Mouse (Mus musculus): ENCODE measurements at regions not wholly inside any gene's neighbourhood (a gene's known extent, or its start where the extent isn't known, plus 50 kb on each side); places are given as distances from the start of the nearest gene placed in this dataset.

DNA sequence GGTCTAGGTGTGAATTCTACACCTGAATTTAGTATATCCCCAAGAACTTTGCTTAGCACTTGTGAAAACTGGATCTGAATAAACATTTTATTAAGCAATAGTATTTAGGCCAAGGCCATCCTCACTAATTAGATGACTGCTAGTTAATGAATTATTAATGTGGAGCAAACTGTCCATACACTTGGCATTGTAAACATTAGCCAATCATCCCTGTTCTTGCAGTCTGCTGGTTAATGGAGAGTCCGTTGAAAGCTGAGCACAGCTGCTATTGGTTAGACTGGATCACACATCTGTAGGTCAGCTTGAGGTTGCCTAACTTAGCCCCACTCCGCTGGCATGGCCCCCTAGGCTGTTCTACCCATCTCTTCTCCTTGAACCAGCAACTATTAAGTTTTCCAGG, 826.2 kb upstream of the 4930452B06Rik start:
- H3K9ac ChIP-seq = no peak overlapping the region
- no peak overlapping the region for H3K27ac ChIP-seq
- no peaks in the 10 kb centered on the region for H3K27me3 ChIP-seq
- WGBS = 70% methylated on average over 2 of the region's 2 CpGs
- H3K4me1 ChIP-seq = no peaks in the 10 kb centered on the region
- no peak for ATAC-seq
- H3K4me3 ChIP-seq = no peak overlapping the region
- H3K36me3 ChIP-seq (ENCODE audit: poor library complexity, severe bottlenecking) = no peaks in the 10 kb centered on the region
- H3K4me2 ChIP-seq = no peak overlapping the region
- H3K9me3 ChIP-seq (replicated peaks) = no peaks in the 10 kb centered on the region

DNA sequence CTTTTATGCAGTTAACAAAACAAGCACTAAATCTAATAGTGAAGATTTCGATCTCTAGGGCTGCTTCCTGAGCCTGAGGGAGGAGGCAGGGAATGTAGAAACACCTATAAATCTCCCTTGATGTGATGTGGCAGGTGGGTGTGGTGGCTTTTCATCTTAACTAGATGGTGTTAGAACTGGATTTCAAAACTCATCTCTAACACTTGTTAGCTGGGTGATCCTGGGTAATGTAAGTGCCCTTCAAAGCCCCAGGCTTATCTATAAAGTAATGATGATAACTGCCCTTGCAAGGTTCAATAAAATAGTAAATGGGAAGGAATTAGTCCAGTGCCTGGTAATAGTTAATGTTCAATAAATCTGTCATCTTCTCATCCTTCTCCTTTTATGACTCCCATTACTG, 822.5 kb upstream of the 4930452B06Rik start:
- Histone ChIP-seq H3K36me3 (ENCODE audit: poor library complexity, severe bottlenecking) (no peaks in the 10 kb centered on the region), H3K9me3 (replicated peaks) (no peaks in the 10 kb centered on the region), H3K4me2 (no peak overlapping the region), H3K27ac (no peak overlapping the region), H3K27me3 (no peaks in the 10 kb centered on the region), H3K9ac (no peak overlapping the region), H3K4me1 (no peaks in the 10 kb centered on the region), H3K4me3 (no peak overlapping the region)
- ATAC-seq = no peak
- 78% methylated on average over 1 of the region's 1 CpGs for WGBS

DNA sequence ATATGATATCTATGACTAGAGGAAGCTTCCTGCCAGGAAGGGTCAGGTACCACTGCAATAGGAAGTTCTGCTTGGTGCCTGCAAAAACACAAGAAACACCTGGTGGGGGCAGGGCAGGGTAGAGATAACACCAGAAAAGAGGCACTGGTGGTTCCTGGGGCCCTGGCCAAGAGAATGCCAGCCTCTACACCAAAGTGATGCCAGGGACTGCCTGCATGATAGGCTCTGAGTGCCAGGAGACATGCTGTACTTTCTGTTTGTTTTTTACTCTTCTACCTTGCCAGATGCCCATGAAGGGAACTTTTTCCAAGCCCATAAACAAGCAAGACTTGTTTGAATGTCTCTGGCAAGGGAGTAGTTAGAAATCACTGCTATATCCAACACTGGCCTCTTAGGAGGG, 812.9 kb upstream of the 4930452B06Rik start:
- Histone ChIP-seq H3K36me3 (ENCODE audit: poor library complexity, severe bottlenecking) (no peaks in the 10 kb centered on the region), H3K4me1 (no peaks in the 10 kb centered on the region), H3K4me2 (no peak overlapping the region), H3K27me3 (no peaks in the 10 kb centered on the region), H3K9me3 (replicated peaks) (no peaks in the 10 kb centered on the region), H3K4me3 (no peak overlapping the region), H3K27ac (no peak overlapping the region), H3K9ac (no peak overlapping the region)
- ATAC-seq = no peak

DNA sequence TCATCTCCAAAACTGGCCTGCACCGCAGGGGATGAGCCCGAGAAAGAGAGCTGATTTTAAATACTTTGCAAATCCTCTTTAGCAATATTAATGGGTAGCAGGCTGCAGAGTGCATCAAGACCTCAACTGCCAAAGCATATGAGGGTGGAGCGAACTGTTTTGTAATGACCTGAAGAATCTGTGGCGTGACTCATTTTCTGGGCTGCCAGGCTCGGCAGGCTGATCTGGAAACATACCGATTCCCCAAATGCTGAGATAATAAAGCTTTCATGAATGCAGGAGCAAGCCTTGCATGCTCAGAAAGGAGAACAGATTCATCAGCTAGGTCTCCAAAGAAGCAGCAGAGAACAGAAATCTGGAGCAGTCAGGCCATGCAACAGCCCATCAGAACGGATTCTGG, 809.1 kb upstream of the 4930452B06Rik start:
- H3K4me2 ChIP-seq = no peak overlapping the region
- 60% methylated on average over 7 of the region's 7 CpGs for WGBS
- H3K9me3 ChIP-seq (replicated peaks) = no peaks in the 10 kb centered on the region
- no peak overlapping the region for H3K27ac ChIP-seq
- H3K27me3 ChIP-seq = no peaks in the 10 kb centered on the region
- H3K4me3 ChIP-seq = no peak overlapping the region
- H3K4me1 ChIP-seq = no peaks in the 10 kb centered on the region
- no peaks in the 10 kb centered on the region for H3K36me3 ChIP-seq (ENCODE audit: poor library complexity, severe bottlenecking)
- ATAC-seq = no peak
- H3K9ac ChIP-seq = no peak overlapping the region

DNA sequence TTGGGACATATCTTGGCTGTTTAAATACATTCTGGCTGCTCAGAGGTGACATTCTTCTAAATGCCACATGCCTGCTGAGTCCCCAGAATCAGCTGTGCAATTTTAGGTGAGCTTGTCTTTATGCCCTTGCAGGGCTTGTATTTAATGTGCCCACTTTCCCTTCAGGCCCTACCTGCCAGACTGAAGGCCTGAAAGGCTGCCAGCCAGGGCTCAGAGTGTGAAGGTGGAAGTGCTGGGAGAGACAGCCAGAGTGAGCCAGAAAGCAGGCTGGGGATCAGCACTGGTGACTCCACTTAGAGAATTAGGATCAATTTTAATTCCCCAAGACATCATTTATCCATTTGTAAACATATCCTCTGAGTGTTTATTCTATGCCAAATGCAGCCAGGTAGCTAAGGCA, 803.6 kb upstream of the 4930452B06Rik start:
- no peak for ATAC-seq
- H3K4me3 ChIP-seq = no peak overlapping the region
- H3K9ac ChIP-seq = no peak overlapping the region
- H3K27ac ChIP-seq = no peak overlapping the region
- H3K9me3 ChIP-seq (replicated peaks) = no peaks in the 10 kb centered on the region
- H3K27me3 ChIP-seq = no peaks in the 10 kb centered on the region
- H3K4me2 ChIP-seq = no peak overlapping the region
- H3K4me1 ChIP-seq = no peaks in the 10 kb centered on the region
- no peaks in the 10 kb centered on the region for H3K36me3 ChIP-seq (ENCODE audit: poor library complexity, severe bottlenecking)

DNA sequence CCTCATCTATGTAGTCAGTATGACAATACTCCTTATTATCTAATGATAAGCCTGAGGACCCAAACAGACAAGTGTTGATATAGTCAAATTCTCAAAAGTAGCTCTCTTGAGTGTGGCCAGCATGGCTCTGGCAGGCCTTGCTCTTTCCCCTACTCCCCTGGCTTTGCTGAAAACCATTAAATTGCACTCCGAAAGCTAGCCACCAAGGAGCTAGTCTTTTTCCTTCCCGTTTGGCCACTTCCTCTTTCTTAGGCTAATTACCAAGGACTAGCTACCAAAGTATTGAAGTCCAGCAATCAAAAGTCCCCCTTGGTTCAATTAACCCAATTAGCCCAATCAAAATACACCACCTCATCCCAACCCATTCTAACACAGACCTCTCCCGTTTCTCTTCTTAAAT, 802.6 kb upstream of the 4930452B06Rik start:
- Histone ChIP-seq H3K36me3 (ENCODE audit: poor library complexity, severe bottlenecking) (no peaks in the 10 kb centered on the region), H3K4me3 (no peak overlapping the region), H3K9me3 (replicated peaks) (no peaks in the 10 kb centered on the region), H3K27me3 (no peaks in the 10 kb centered on the region), H3K27ac (no peak overlapping the region), H3K4me1 (no peaks in the 10 kb centered on the region), H3K4me2 (no peak overlapping the region), H3K9ac (no peak overlapping the region)
- WGBS = 43% methylated on average over 3 of the region's 3 CpGs
- no peak for ATAC-seq

DNA sequence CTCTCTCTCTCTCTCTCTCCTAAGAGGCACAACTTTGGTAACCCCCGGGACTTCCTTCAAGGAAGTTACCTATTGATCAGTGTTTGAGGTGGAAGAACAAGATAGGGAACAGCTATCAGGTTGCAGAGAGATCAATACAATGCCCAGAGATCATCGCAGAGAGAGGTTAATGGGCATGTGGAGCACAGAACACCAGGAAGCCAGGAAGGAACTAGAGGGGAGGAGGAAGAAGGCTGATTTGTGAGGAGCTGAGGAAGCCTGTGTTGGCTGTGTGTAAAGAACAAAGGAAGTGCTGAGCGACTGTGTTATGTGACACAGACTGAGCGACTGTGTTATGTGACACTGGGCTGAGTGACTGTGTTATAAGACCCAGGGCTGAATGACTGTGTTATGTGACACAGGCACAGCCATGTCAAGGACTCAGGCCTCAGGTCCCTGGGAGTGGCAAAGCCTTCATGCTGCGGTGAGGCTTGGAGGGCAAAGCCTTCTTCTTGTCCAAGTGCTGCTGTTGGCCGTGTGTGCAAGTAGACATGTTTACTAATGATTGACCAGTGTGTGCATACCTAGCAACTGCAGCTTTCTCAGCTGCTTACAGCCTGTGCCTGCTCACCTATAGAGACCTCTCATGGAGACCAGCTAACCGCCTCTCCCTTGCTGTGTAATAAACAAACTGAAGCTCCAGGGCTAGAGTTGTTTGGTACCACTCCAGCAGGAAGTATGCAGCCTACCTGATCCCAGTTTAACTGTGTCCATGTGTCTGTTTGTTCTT, 801.8 kb upstream of the 4930452B06Rik start:
- no peak for ATAC-seq
- Histone ChIP-seq H3K4me2 (no peak overlapping the region), H3K4me1 (no peaks in the 10 kb centered on the region), H3K27me3 (no peaks in the 10 kb centered on the region), H3K27ac (no peak overlapping the region), H3K36me3 (ENCODE audit: poor library complexity, severe bottlenecking) (no peaks in the 10 kb centered on the region), H3K9ac (no peak overlapping the region), H3K4me3 (no peak overlapping the region), H3K9me3 (replicated peaks) (no peaks in the 10 kb centered on the region)
- WGBS = 72% methylated on average over 7 of the region's 7 CpGs

DNA sequence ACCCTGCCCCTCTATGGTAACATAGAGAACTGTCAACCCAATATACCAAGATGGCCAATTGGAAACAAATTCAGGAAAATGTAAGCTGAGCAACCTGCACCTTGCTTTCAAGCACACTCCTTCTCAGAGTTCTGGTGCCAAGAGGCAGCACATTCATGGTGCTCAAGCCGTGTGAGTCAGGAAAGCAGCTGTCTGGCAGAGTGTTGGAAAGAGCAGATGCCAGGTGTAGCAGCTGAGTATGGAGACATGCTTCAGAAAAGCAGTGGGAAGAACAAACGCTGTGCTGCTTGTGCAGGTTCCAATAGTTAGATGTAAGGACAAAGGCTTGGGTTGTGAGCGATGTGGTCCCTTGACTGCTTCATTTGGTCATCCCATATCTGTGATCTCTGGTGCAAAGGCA, 794.0 kb upstream of the 4930452B06Rik start:
- no peaks in the 10 kb centered on the region for H3K27me3 ChIP-seq
- no peaks in the 10 kb centered on the region for H3K9me3 ChIP-seq (replicated peaks)
- no peak overlapping the region for H3K27ac ChIP-seq
- H3K36me3 ChIP-seq (ENCODE audit: poor library complexity, severe bottlenecking) = no peaks in the 10 kb centered on the region
- WGBS = 93% methylated on average over 3 of the region's 3 CpGs
- no peak overlapping the region for H3K9ac ChIP-seq
- no peak overlapping the region for H3K4me3 ChIP-seq
- H3K4me2 ChIP-seq = no peak overlapping the region
- no peak for ATAC-seq
- H3K4me1 ChIP-seq = no peaks in the 10 kb centered on the region

DNA sequence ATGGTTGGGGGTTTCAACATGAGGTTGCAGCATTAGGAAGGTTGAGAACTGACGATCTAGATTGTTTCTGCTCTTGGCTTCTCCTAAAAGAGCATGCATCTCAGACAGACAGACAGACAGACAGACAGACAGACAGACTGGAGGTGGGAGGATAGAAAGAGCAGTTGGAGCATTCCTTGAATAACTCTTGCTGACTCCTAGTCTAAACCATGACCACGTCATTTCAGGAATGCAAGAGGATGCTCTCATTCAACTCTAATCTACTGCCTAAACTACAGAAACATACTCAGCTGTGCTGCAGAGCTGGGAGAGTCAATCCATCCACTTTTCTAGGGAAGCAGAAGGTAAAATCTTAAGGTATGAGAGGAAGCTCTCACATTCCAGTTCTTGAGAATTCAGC, 792.8 kb upstream of the 4930452B06Rik start:
- Histone ChIP-seq H3K4me2 (no peak overlapping the region), H3K9me3 (replicated peaks) (no peaks in the 10 kb centered on the region), H3K4me3 (no peak overlapping the region), H3K9ac (no peak overlapping the region), H3K27me3 (no peaks in the 10 kb centered on the region), H3K36me3 (ENCODE audit: poor library complexity, severe bottlenecking) (no peaks in the 10 kb centered on the region), H3K4me1 (no peaks in the 10 kb centered on the region), H3K27ac (no peak overlapping the region)
- ATAC-seq = no peak
- WGBS = 86% methylated on average over 2 of the region's 2 CpGs

DNA sequence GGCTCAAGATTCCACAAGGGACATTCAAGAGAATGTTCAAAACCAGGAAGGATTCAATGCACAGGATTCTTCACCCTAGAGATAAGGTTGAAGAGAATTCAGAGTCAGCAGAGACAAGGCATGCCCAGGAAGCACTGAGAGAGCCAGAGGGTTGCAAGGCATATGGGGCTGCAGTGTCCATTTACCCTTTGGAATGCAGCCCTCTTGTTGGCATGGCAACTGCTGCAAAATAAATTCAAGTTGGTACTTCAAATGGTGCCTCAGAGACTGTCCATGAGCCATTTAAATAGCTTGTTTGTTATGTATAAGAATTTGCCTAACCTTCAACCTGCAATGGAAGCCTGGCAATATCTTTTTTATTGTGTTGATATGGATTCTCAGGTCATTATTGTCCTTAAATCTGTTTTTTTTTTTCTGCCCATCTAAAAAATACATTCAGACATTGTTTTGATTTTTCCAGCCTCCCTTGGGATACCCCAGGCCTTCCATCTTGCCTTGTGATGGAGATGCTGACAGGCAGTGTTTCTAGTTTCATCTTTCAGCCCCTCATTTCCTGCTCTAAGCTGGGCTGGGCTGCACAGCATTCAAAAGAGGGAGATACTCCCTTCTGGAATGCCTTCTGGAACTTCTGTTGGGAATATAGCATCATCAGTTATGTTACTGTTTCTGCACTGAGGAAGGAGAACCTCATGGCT, 791.9 kb upstream of the 4930452B06Rik start:
- Histone ChIP-seq H3K4me3 (no peak overlapping the region), H3K27ac (no peak overlapping the region), H3K9me3 (replicated peaks) (no peaks in the 10 kb centered on the region), H3K4me1 (no peaks in the 10 kb centered on the region), H3K36me3 (ENCODE audit: poor library complexity, severe bottlenecking) (no peaks in the 10 kb centered on the region), H3K4me2 (no peak overlapping the region), H3K9ac (no peak overlapping the region), H3K27me3 (no peaks in the 10 kb centered on the region)
- no peak for ATAC-seq

DNA sequence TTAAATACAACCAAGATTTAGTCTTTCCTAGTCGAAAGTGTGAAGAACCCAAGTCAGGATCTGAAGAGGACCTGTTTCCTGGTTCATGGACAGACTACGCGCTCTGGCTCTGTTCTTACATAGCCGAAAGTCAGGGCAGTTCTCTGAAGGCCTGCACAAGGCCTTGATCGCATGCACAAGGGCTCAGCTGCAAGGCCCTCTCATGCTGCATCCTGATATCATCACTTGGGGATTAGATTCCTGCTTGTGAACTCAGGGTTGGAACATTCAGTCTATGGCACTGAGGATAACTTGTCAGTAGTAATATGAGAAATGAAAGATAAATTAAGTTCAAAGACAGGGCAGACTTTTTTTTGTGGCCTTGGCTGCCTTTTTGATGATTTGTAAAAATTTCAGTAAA, 789.9 kb upstream of the 4930452B06Rik start:
- Histone ChIP-seq H3K9ac (no peak overlapping the region), H3K27ac (no peak overlapping the region), H3K9me3 (replicated peaks) (no peaks in the 10 kb centered on the region), H3K36me3 (ENCODE audit: poor library complexity, severe bottlenecking) (no peaks in the 10 kb centered on the region), H3K27me3 (no peaks in the 10 kb centered on the region), H3K4me1 (no peaks in the 10 kb centered on the region), H3K4me2 (no peak overlapping the region), H3K4me3 (no peak overlapping the region)
- no peak for ATAC-seq
- 91% methylated on average over 5 of the region's 5 CpGs for WGBS

DNA sequence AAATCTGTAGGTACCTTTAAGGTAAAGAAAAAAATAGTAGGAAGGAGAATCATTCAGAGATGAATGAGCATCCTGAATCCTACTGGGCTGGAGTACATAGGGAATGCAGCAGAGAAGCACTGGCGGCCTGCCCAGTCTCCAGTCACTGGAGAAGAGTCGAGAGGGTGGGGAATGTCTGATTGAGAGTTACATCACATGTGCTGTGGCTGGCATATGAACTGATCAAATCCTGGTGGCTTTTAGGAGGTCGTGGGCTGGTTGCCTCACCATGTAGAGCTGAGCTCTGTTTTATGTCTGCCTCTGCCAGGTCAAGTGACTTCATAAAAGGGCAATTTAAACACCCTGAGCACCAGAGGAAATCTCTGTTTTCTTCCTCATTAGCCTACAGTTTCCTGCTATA, 783.9 kb upstream of the 4930452B06Rik start:
- no peaks in the 10 kb centered on the region for H3K4me1 ChIP-seq
- no peaks in the 10 kb centered on the region for H3K27me3 ChIP-seq
- no peak overlapping the region for H3K4me2 ChIP-seq
- H3K27ac ChIP-seq = no peak overlapping the region
- 61% methylated on average over 3 of the region's 3 CpGs for WGBS
- H3K36me3 ChIP-seq (ENCODE audit: poor library complexity, severe bottlenecking) = no peaks in the 10 kb centered on the region
- ATAC-seq = 0 out of 2 replicates have a peak, but pooled peaks have one; percentile 61
- no peak overlapping the region for H3K4me3 ChIP-seq
- H3K9ac ChIP-seq = no peak overlapping the region
- no peaks in the 10 kb centered on the region for H3K9me3 ChIP-seq (replicated peaks)

DNA sequence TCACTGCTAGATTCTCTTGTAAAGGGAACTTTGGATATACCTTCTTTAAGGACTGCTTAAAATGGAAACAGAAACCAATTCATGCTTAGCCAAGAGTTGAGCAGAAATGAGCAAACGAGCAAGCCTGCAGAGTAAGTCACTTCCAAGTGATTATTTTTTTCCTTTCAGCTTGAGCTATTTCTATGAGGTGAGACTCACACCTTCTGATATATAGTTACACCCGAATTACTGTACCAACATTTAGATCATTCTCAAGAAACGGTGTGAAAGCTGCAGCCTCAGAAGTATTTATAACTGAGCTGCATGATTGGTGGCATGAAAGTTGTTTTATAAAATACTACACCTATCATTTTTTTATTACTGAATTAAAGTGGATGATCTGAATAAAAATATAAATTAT, 771.9 kb upstream of the 4930452B06Rik start:
- Histone ChIP-seq H3K36me3 (ENCODE audit: poor library complexity, severe bottlenecking) (no peaks in the 10 kb centered on the region), H3K27me3 (no peaks in the 10 kb centered on the region), H3K4me3 (no peak overlapping the region), H3K9me3 (replicated peaks) (no peaks in the 10 kb centered on the region), H3K4me1 (no peaks in the 10 kb centered on the region), H3K4me2 (no peak overlapping the region), H3K9ac (no peak overlapping the region), H3K27ac (no peak overlapping the region)
- WGBS = 66% methylated on average over 3 of the region's 3 CpGs
- no peak for ATAC-seq

Data from forebrain, embryonic 13.5 days (tissue).